Mouse (Mus musculus) intestine, embryonic 14.5 days (tissue): Measurements from ENCODE around the gene Sp2. TPM values are rescaled to one million over a fixed set of nuclear protein-coding genes. Genes with fewer than 3 reads are reported as not detected.
A peak's percentile ranks its signal among the peaks of the same experiment; 100 is the strongest.

Source experiments
- ATAC-seq: fragments of 200-750 bp; cut with Nextera tagmentation; replicated peaks from 2 replicates; pipeline ENCODE4 v1.8.0; 2017; ENCODE audit warnings: low read depth, moderate number of reproducible peaks, moderate TSS enrichment, moderate library complexity; ENCODE audit not compliant: low FRiP score, low TSS enrichment
- DNase-seq: peaks from one replicate; pipeline ENCODE4 v3.0.0-alpha.2; 2018; ENCODE audit warnings: low spot score
- H3K27ac ChIP-seq: fragments of 300-500 bp; sonication (generic); 2 replicates; pipeline ENCODE4 v1.5.1; 2014; ENCODE audit warnings: low read depth, mild to moderate bottlenecking, control low read depth
- H3K27me3 ChIP-seq: fragments of 300-500 bp; sonication (generic); replicated peaks from 2 replicates; pipeline ENCODE4 v1.6.1; 2014; ENCODE audit warnings: low read length, control low read depth; ENCODE audit not compliant: control insufficient read depth, insufficient read depth
- H3K36me3 ChIP-seq: fragments of 300-500 bp; sonication (generic); 2 replicates; pipeline ENCODE4 v1.6.1; 2014; ENCODE audit warnings: low read length, control low read depth; ENCODE audit not compliant: control insufficient read depth, insufficient read depth
- H3K4me1 ChIP-seq: fragments of 300-500 bp; sonication (generic); replicated peaks from 2 replicates; pipeline ENCODE4 v1.6.1; 2014; ENCODE audit warnings: low read length, control low read depth, mixed read lengths; ENCODE audit not compliant: control insufficient read depth, insufficient read depth
- H3K4me2 ChIP-seq: fragments of 300-500 bp; sonication (generic); 2 replicates; pipeline ENCODE4 v1.6.1; 2014; ENCODE audit warnings: low read length
- H3K4me3 ChIP-seq: fragments of 300-500 bp; sonication (generic); 2 replicates; pipeline ENCODE4 v1.5.1; 2014; ENCODE audit warnings: low read depth, low read length, control low read depth, mixed read lengths
- H3K9ac ChIP-seq: fragments of 300-500 bp; sonication (generic); 2 replicates; pipeline ENCODE4 v1.6.1; 2014; ENCODE audit warnings: mild to moderate bottlenecking, low read length
- H3K9me3 ChIP-seq: fragments of 300-500 bp; sonication (generic); 2 replicates; pipeline ENCODE4 v1.6.1; 2016; ENCODE audit warnings: low read length, control low read depth; ENCODE audit not compliant: control insufficient read depth
- WGBS: fragments of 180-500 bp; shearing (Covaris S2); extraction: QIAGEN DNeasy Blood & Tissue Kit; methylation state at CpG from one replicate; pipeline ENCODE4 v1.1.7; 2014; 5-methylcytosine and 5-hydroxymethylcytosine counted together
- polyA plus RNA-seq: library from polyadenylated mRNA; unstranded; fragments of >200 nt; fragmentation: Nextera tagmentation; extraction: Ambion mirVana; gene quantifications from 2 replicates; pipeline ENCODE4 v1.2.1, GENCODE M21; 2014

Gene Sp2
- polyA plus RNA-seq, 1 experiment from 2014 or later: 18.6 TPM

DNA sequence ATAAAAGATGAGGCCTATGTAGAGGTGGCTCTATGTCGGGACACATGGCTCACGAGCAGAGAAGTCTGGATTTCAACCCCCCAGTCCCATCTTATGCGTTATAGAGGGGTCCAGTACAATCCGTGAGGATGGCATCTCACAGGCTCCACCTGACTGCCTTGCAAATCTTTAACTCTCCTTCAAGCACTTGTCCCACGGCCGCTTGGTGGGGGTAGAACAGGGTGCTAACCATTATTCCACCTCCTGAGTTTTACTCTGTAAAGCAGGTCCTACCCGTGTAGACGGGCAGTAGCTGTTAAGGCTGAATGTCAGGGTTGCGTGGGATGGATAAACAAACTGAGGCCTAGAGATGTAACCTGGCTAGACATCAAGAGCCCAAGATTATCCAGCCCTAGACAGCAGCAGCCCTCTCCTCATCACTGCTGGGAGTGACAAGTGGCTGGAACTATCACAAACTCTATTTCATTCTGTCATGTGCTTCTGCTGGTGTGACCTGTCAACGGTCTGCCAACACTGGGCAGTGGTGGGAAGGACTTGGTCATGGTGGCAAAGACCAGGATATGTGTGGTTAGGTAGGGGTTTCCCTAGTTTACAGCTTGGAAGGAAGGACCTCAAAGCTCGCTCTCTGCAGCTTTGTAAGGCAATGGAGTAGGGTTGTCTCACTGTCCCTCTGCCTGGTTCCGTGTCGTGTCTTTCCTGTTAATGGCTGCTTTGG is 49.0 kb downstream of the Sp2 start:
- Histone ChIP-seq H3K27ac (no peak overlapping the region), H3K9me3 (no peaks in the 10 kb centered on the region), H3K36me3 (0 out of 2 replicates have a peak, but pooled peaks cover under 1% of the 10 kb centered on the region), H3K4me2 (no peak overlapping the region), H3K9ac (no peak overlapping the region), H3K4me1 (peaks cover 7% of the 10 kb centered on the region; the same call in 1 of the 2 replicates), H3K4me3 (no peak overlapping the region), H3K27me3 (peaks cover 3% of the 10 kb centered on the region; the same call in 1 of the 2 replicates)
- DNase-seq (no peak), ATAC-seq (no peak)
- 84% methylated on average over 13 of the region's 13 CpGs for WGBS

GRCm38 (mm10) chr11:96931327-96932062 is 51.3 kb downstream of the Sp2 start:
- Histone ChIP-seq H3K9ac (no peak overlapping the region), H3K4me1 (peaks cover 7% of the 10 kb centered on the region; the same call in 1 of the 2 replicates), H3K9me3 (no peaks in the 10 kb centered on the region), H3K27ac (no peak overlapping the region), H3K27me3 (peaks cover 3% of the 10 kb centered on the region; the same call in 1 of the 2 replicates), H3K4me2 (0 out of 2 replicates have a peak overlapping the region, but pooled peaks have one; percentile 0), H3K36me3 (no peaks in the 10 kb centered on the region), H3K4me3 (no peak overlapping the region)
- 70% methylated on average over 8 of the region's 8 CpGs for WGBS
- ATAC-seq (no peak), DNase-seq (no peak)

- Histone ChIP-seq H3K9ac (peak overlapping the region; percentile 40), H3K27me3 (peaks cover 3% of the 10 kb centered on the region; the same call in 1 of the 2 replicates), H3K36me3 (no peaks in the 10 kb centered on the region), H3K9me3 (no peaks in the 10 kb centered on the region), H3K27ac (peak overlapping the region; percentile 85), H3K4me3 (peak overlapping the region; percentile 34), H3K4me2 (peak overlapping the region; percentile 41), H3K4me1 (peaks cover 7% of the 10 kb centered on the region; the same call in 1 of the 2 replicates)
- WGBS: 54% methylated on average over 9 of the region's 9 CpGs
- peak; percentile 45; the same call in 1 of the 2 replicates for ATAC-seq
- DNase-seq: peak; percentile 57
Measured at GRCm38 (mm10) chr11:96929766-96930331, 52.9 kb downstream of the Sp2 start.

DNA sequence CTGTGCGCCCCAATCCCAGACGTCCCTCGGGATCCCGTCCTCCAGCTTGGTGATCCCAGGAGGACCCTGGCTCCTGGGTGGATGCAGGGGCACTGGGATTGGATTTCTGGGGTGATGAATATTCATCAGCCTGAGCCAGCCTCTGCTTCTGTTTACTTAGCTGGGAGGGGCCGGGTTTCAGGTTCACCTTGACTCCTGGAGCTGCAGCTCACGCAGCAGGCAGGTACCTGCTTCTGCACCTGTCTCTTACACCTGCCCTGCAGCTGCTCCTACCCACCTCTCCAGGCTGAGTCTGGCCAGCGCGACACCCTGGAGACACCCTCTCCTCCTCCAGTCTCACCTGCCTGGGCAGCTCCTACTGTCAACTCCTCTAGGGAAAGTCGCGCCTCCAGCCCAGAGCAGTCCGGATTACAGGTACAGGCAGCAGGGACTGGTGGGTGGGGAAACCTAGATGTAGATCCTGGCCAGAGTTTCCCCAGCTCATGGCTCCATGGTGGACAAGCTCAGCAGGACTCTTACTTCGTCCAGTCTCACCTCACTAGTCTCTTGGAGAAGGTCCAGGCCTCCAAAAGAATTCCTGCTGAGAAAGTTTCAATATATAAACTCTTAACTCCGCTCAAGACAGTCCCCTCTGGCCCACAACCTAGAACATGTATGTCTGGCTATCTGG is 53.5 kb downstream of the Sp2 start:
- H3K9me3 ChIP-seq: no peaks in the 10 kb centered on the region
- DNase-seq (peak; percentile 80), ATAC-seq (peak; percentile 90)
- peak overlapping the region; percentile 34 for H3K4me3 ChIP-seq
- H3K36me3 ChIP-seq: no peaks in the 10 kb centered on the region
- H3K27me3 ChIP-seq: peaks cover 3% of the 10 kb centered on the region; the same call in 1 of the 2 replicates
- 0 out of 2 replicates have a peak, but pooled peaks cover 3% of the 10 kb centered on the region for H3K4me1 ChIP-seq
- peak overlapping the region; percentile 41 for H3K4me2 ChIP-seq
- 6% methylated on average over 13 of the region's 13 CpGs for WGBS
- peak overlapping the region; percentile 85 for H3K27ac ChIP-seq
- H3K9ac ChIP-seq: peak overlapping the region; percentile 40

DNA sequence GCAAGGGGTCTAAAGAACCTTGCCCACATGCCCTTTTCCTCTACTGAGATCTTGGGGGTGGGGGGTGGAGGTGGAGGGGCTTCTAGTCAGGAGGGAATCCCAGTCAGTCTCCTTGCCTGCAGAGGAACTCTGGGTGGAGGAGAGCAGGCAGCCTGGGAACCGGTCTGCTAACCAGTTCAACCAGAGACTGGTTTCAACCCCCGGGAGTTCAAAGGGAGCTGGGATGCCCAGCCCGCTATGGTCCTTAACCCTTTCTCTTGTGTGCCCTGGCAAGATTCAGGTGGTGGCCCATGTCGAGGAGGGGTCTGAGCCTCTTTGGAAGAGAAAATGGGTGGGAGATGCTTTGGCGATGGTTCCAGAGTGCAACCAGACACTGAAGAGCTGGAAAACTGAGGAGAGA is 54.1 kb downstream of the Sp2 start:
- H3K27me3 ChIP-seq: peaks cover 3% of the 10 kb centered on the region; the same call in 1 of the 2 replicates
- peak; percentile 56 for DNase-seq
- peak; percentile 84 for ATAC-seq
- peak overlapping the region; percentile 41 for H3K4me2 ChIP-seq
- 3% methylated on average over 5 of the region's 5 CpGs for WGBS
- H3K9ac ChIP-seq: no peak overlapping the region
- H3K27ac ChIP-seq: peak overlapping the region; percentile 85
- no peak overlapping the region; the same call in 1 of the 2 replicates for H3K4me3 ChIP-seq
- H3K9me3 ChIP-seq: no peaks in the 10 kb centered on the region
- no peaks in the 10 kb centered on the region for H3K36me3 ChIP-seq
- H3K4me1 ChIP-seq: 0 out of 2 replicates have a peak, but pooled peaks cover 3% of the 10 kb centered on the region

DNA sequence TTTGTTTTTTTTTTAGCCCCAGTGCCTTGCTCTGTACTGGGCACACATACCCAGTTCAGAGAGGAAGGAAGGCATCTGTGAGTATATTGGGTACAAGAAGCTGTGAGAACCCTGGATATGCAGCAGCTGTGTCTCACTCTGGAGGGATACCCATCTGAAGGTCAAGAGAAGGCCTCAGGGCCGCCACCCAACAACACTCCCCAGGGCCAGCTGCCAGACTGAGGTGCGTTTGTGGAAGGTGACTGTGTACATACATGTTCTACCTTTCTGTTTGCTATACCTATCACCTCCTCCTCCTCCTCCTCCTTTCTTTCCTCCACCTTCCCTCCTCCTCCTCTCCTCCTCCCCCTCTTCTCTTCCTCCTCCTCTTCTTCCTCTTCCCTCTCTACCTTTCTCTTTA is 54.7 kb downstream of the Sp2 start, which contains the start of gene Prr15l:
Gene Prr15l (plus strand): TSS at position 17 of the 400 bp plus-strand sequence.
- H3K9ac ChIP-seq: no peak within 1 kb of the TSS
- ATAC-seq (no peak), DNase-seq (no peak)
- H3K4me2 ChIP-seq: peak within 1 kb of the TSS; percentile 41
- peak within 1 kb of the TSS; percentile 85 for H3K27ac ChIP-seq
- 60% methylated on average over 2 of the region's 2 CpGs for WGBS
- no peak within 1 kb of the TSS; the same call in 1 of the 2 replicates for H3K4me3 ChIP-seq
- H3K9me3 ChIP-seq: no peaks in the 10 kb centered on the region
- peaks cover 3% of the 10 kb centered on the region; the same call in 1 of the 2 replicates for H3K27me3 ChIP-seq
- 0 out of 2 replicates have a peak, but pooled peaks cover 3% of the 10 kb centered on the region for H3K4me1 ChIP-seq
- H3K36me3 ChIP-seq: no peaks in the 10 kb centered on the region

DNA sequence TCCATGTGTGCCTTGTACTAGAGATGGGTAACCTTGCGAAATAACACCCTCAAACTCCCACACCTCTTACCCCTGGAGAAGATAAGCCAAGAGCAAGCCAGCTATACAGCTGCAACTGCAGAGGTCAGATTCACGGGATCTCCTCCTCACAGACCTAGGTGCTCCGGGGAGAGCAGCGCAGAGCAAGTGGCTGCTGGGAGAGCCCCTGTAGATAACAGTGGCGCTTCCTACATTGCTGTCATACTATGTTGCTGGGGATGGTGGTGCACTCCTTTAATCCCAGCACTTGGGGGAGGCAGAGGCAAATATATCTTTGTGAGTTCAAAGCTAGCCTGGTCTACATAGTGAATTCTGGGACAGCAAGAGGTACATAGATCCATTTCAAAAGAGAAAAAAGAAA is 56.2 kb downstream of the Sp2 start:
- no peaks in the 10 kb centered on the region for H3K9me3 ChIP-seq
- WGBS: 71% methylated on average over 5 of the region's 5 CpGs
- H3K36me3 ChIP-seq: no peaks in the 10 kb centered on the region
- ATAC-seq (no peak), DNase-seq (no peak)
- H3K4me3 ChIP-seq: no peak overlapping the region
- H3K27ac ChIP-seq: no peak overlapping the region
- 0 out of 2 replicates have a peak, but pooled peaks cover 3% of the 10 kb centered on the region for H3K4me1 ChIP-seq
- no peak overlapping the region for H3K9ac ChIP-seq
- peaks cover 3% of the 10 kb centered on the region; the same call in 1 of the 2 replicates for H3K27me3 ChIP-seq
- H3K4me2 ChIP-seq: no peak overlapping the region
